Mouse (Mus musculus): ENCODE results near the gene Dido1.

DNA sequence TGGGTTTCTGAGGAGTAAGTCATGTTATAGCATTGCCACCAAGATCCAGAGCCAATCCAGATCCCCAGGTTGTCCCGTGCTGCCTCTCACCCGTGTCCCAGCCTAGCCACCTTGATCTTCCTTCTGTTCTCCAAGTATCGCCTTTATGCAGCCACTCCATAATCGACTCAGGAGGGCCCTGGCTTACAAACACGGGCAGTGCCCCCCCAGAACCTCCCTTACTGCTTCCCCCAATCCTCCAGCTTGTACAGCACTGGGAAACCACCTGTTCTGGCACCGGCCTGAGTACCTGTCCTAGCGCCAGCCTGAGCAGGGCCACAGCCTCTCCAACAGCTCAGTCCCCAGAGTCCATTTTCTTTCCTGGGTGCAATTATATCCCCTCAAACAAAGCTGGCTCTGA lies 55.1 kb downstream of the Dido1 start:
- TF ChIP-seq CHD2 (IDR thresholded peaks at IDR 0.05; ENCODE audit: low read length) (no peak), CTCF (IDR thresholded peaks at IDR 0.05 in 2 of 3, conservative IDR thresholded peaks at IDR 0.05 in 1 of 3; ENCODE audit: control insufficient read depth in 1 of 3, insufficient read depth in 1 of 3, low read depth in 2 of 3, low read length in 3 of 3, poor library complexity in 1 of 3, severe bottlenecking in 1 of 3) (no peak), MAZ (IDR thresholded peaks at IDR 0.05; ENCODE audit: low read depth, low read length) (no peak), UBTF (IDR thresholded peaks at IDR 0.05; ENCODE audit: borderline replicate concordance, insufficient read depth, low read depth, low read length) (no peak)
